Mouse (Mus musculus) midbrain, embryonic 14.5 days (tissue): ENCODE results near the gene Npas2. TPM values are rescaled to one million over a fixed set of nuclear protein-coding genes. Genes with fewer than 3 reads are reported as not detected.

Experiments
- ATAC-seq: fragments of 200-750 bp; cut with Nextera tagmentation; 2 replicates; pipeline ENCODE4 v1.8.0; 2017; ENCODE audit warnings: moderate number of reproducible peaks, moderate library complexity; ENCODE audit not compliant: low FRiP score, low TSS enrichment
- DNase-seq: peaks from one replicate; pipeline ENCODE4 v3.0.0-alpha.2; 2015
- H3K27ac ChIP-seq: fragments of 300-500 bp; sonication (generic); replicated peaks from 2 replicates; pipeline ENCODE4 v1.5.1; 2014; ENCODE audit warnings: mild to moderate bottlenecking, low read depth, low read length, moderate library complexity
- H3K27me3 ChIP-seq: fragments of 300-500 bp; sonication (generic); 2 replicates; pipeline ENCODE4 v1.6.1; 2014; ENCODE audit warnings: low read length, control low read depth, mixed read lengths; ENCODE audit not compliant: control insufficient read depth, insufficient read depth
- H3K36me3 ChIP-seq: fragments of 300-500 bp; sonication (generic); 2 replicates; pipeline ENCODE4 v1.6.1; 2014; ENCODE audit warnings: low read length, control low read depth; ENCODE audit not compliant: control insufficient read depth, insufficient read depth
- H3K4me1 ChIP-seq: fragments of 300-500 bp; sonication (generic); 2 replicates; pipeline ENCODE4 v1.6.1; 2014; ENCODE audit warnings: mild to moderate bottlenecking, antibody characterized with exemption, low read length, control low read depth; ENCODE audit not compliant: control insufficient read depth, insufficient read depth
- H3K4me2 ChIP-seq: fragments of 300-500 bp; sonication (generic); 2 replicates; pipeline ENCODE4 v1.6.1; 2014; ENCODE audit warnings: mild to moderate bottlenecking, low read length, moderate library complexity
- H3K4me3 ChIP-seq: fragments of 300-500 bp; sonication (generic); replicated peaks from 2 replicates; pipeline ENCODE4 v1.5.1; 2014; ENCODE audit warnings: low read depth, low read length
- H3K9ac ChIP-seq: fragments of 300-500 bp; sonication (generic); replicated peaks from 2 replicates; pipeline ENCODE4 v1.6.1; 2014; ENCODE audit warnings: mild to moderate bottlenecking, low read length, moderate library complexity
- H3K9me3 ChIP-seq: fragments of 300-500 bp; sonication (generic); 2 replicates; pipeline ENCODE4 v1.6.1; 2016; ENCODE audit warnings: low read length, control low read depth, mixed read lengths; ENCODE audit not compliant: control insufficient read depth
- WGBS: fragments of 180-500 bp; shearing (Covaris S2); extraction: QIAGEN DNeasy Blood & Tissue Kit; methylation state at CpG from one replicate; pipeline ENCODE4 v1.1.7; 2014; 5-methylcytosine and 5-hydroxymethylcytosine counted together
- polyA plus RNA-seq: library from polyadenylated mRNA; unstranded; fragments of >200 nt; fragmentation: Nextera tagmentation; extraction: Ambion mirVana; gene quantifications from 2 replicates; pipeline ENCODE4 v1.2.1, GENCODE M21; 2014

Gene Npas2
- polyA plus RNA-seq, 1 experiment from 2014 or later: 0.33 TPM

GRCm38 (mm10) chr1:39389338-39389737, 195.8 kb downstream of the Npas2 start:
- 90% methylated on average over 11 of the region's 11 CpGs for WGBS
- no peak overlapping the region for H3K27ac ChIP-seq
- H3K9ac ChIP-seq: no peak overlapping the region
- no peak for DNase-seq
- no peak for ATAC-seq
- H3K9me3 ChIP-seq: no peaks in the 10 kb centered on the region
- H3K4me2 ChIP-seq: no peak overlapping the region
- no peaks in the 10 kb centered on the region for H3K4me1 ChIP-seq
- H3K27me3 ChIP-seq: no peaks in the 10 kb centered on the region
- H3K36me3 ChIP-seq: no peaks in the 10 kb centered on the region
- H3K4me3 ChIP-seq: no peak overlapping the region

GRCm38 (mm10) chr1:39391652-39392051, 198.1 kb downstream of the Npas2 start:
- no peak overlapping the region for H3K4me2 ChIP-seq
- H3K27me3 ChIP-seq: no peaks in the 10 kb centered on the region
- DNase-seq (no peak), ATAC-seq (no peak)
- no peak overlapping the region for H3K9ac ChIP-seq
- no peaks in the 10 kb centered on the region for H3K4me1 ChIP-seq
- H3K27ac ChIP-seq: no peak overlapping the region
- H3K4me3 ChIP-seq: no peak overlapping the region
- H3K9me3 ChIP-seq: no peaks in the 10 kb centered on the region
- H3K36me3 ChIP-seq: no peaks in the 10 kb centered on the region
- WGBS: 90% methylated on average over 6 of the region's 6 CpGs

- no peak for ATAC-seq
- DNase-seq: peak; percentile 86
- no peak overlapping the region for H3K9ac ChIP-seq
- no peaks in the 10 kb centered on the region for H3K36me3 ChIP-seq
- no peak overlapping the region for H3K27ac ChIP-seq
- H3K4me2 ChIP-seq: no peak overlapping the region
- no peak overlapping the region for H3K4me3 ChIP-seq
- H3K4me1 ChIP-seq: no peaks in the 10 kb centered on the region
- H3K27me3 ChIP-seq: no peaks in the 10 kb centered on the region
- H3K9me3 ChIP-seq: no peaks in the 10 kb centered on the region
- WGBS: 58% methylated on average over 3 of the region's 3 CpGs
These were observed 198.7 kb downstream of the Npas2 start for GRCm38 (mm10) chr1:39392189-39392588.

- 89% methylated on average over 8 of the region's 8 CpGs for WGBS
- DNase-seq (no peak), ATAC-seq (no peak)
These were observed 199.8 kb downstream of the Npas2 start for GRCm38 (mm10) chr1:39393217-39393867.

GRCm38 (mm10) chr1:39394096-39394495, 200.6 kb downstream of the Npas2 start:
- Histone ChIP-seq H3K4me2 (no peak overlapping the region), H3K9ac (no peak overlapping the region), H3K9me3 (no peaks in the 10 kb centered on the region), H3K27me3 (no peaks in the 10 kb centered on the region), H3K27ac (no peak overlapping the region), H3K36me3 (no peaks in the 10 kb centered on the region), H3K4me3 (no peak overlapping the region), H3K4me1 (no peaks in the 10 kb centered on the region)
- no peak for ATAC-seq
- no peak for DNase-seq
- WGBS: 58% methylated on average over 10 of the region's 10 CpGs

More at GRCm38 (mm10) chr1:39393217-39393867, 199.8 kb downstream of the Npas2 start:
- no peak overlapping the region for H3K9ac ChIP-seq
- no peaks in the 10 kb centered on the region for H3K36me3 ChIP-seq
- H3K27me3 ChIP-seq: no peaks in the 10 kb centered on the region
- no peak overlapping the region for H3K4me3 ChIP-seq
- no peaks in the 10 kb centered on the region for H3K9me3 ChIP-seq
- no peak overlapping the region for H3K4me2 ChIP-seq
- no peak overlapping the region for H3K27ac ChIP-seq
- no peaks in the 10 kb centered on the region for H3K4me1 ChIP-seq

GRCm38 (mm10) chr1:39394650-39395049, 201.1 kb downstream of the Npas2 start:
- H3K4me3 ChIP-seq: no peak overlapping the region
- H3K27me3 ChIP-seq: no peaks in the 10 kb centered on the region
- no peaks in the 10 kb centered on the region for H3K4me1 ChIP-seq
- ATAC-seq (no peak), DNase-seq (no peak)
- no peak overlapping the region for H3K27ac ChIP-seq
- no peak overlapping the region for H3K9ac ChIP-seq
- H3K9me3 ChIP-seq: no peaks in the 10 kb centered on the region
- WGBS: 94% methylated on average over 3 of the region's 3 CpGs
- H3K36me3 ChIP-seq: no peaks in the 10 kb centered on the region
- H3K4me2 ChIP-seq: no peak overlapping the region

- ATAC-seq: no peak
- H3K4me2 ChIP-seq: no peak overlapping the region
- no peak for DNase-seq
- WGBS: 84% methylated on average over 4 of the region's 4 CpGs
- H3K36me3 ChIP-seq: no peaks in the 10 kb centered on the region
- no peaks in the 10 kb centered on the region for H3K27me3 ChIP-seq
- no peak overlapping the region for H3K27ac ChIP-seq
- no peaks in the 10 kb centered on the region for H3K4me1 ChIP-seq
- no peak overlapping the region for H3K4me3 ChIP-seq
- no peak overlapping the region for H3K9ac ChIP-seq
- H3K9me3 ChIP-seq: no peaks in the 10 kb centered on the region
These were observed 202.8 kb downstream of the Npas2 start for GRCm38 (mm10) chr1:39396347-39396746.

GRCm38 (mm10) chr1:39398284-39398683, 204.8 kb downstream of the Npas2 start:
- no peak overlapping the region for H3K9ac ChIP-seq
- no peaks in the 10 kb centered on the region for H3K4me1 ChIP-seq
- DNase-seq (no peak), ATAC-seq (no peak)
- no peaks in the 10 kb centered on the region for H3K27me3 ChIP-seq
- no peak overlapping the region for H3K27ac ChIP-seq
- no peaks in the 10 kb centered on the region for H3K9me3 ChIP-seq
- H3K36me3 ChIP-seq: no peaks in the 10 kb centered on the region
- no peak overlapping the region for H3K4me2 ChIP-seq
- 90% methylated on average over 6 of the region's 6 CpGs for WGBS
- no peak overlapping the region for H3K4me3 ChIP-seq

- no peak overlapping the region for H3K27ac ChIP-seq
- ATAC-seq (no peak), DNase-seq (no peak)
- H3K4me1 ChIP-seq: no peaks in the 10 kb centered on the region
- no peak overlapping the region for H3K4me2 ChIP-seq
- no peaks in the 10 kb centered on the region for H3K27me3 ChIP-seq
- H3K9me3 ChIP-seq: no peaks in the 10 kb centered on the region
- H3K9ac ChIP-seq: no peak overlapping the region
- 79% methylated on average over 4 of the region's 4 CpGs for WGBS
- H3K4me3 ChIP-seq: no peak overlapping the region
- H3K36me3 ChIP-seq: no peaks in the 10 kb centered on the region
These were observed 205.7 kb downstream of the Npas2 start for GRCm38 (mm10) chr1:39399228-39399627.
